Mouse (Mus musculus) 3T3-L1 (cell line): ENCODE measurements at regions not wholly inside any gene's neighbourhood (a gene's known extent, or its start where the extent isn't known, plus 50 kb on each side); places are given as distances from the start of the nearest gene placed in this dataset.
"Not testable (repeated sequence)": the region's sequence is repeated elsewhere in the genome, so short reads cannot be mapped to it uniquely, and the experiment has no call there.

Experiments
- DNase-seq: peaks from one replicate; pipeline ENCODE4 v3.0.0-alpha.2; 2015; ENCODE audit warnings: low read depth, low spot score

DNA sequence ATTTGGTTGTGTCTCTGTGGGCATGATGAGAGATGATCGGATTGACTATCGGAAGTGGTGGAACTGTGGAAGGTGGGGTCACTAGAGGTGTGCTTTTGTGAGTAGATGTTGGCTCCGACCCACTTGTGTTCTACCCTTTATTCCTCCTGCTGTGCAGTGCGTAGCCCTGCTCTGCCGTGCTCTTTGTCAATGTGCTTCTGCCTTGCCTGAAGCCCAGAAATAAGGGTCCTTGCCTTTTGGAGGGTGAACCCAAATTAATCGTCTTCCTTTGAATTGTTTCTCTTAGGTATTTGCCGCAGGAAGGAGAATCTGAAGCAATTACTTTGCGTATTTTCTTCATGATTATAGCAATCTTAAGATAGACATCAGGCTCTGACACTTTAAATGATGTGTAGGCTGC is 421.6 kb upstream of the Zfp507 start:
- DNase-seq = no peak

DNA sequence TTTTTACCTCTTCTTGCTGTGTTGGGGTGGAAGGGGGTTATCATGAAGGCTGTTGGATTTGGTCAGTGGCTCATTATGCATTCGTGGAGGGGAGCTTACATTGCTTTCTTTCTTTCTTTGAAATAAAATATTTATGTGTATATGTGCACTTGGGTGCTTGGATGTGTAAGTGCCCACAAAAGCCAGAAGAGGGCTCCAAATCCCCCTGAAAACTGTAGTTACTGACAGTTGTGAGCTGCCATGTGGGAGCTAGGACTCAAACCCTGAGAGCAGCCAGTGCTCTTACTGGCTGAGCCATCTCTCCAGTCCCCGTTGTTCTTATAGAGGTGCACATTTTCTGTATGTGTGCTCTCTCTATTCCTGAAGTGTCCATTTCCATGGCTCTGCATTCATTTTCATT is 415.6 kb upstream of the Zfp507 start:
- DNase-seq = no peak

DNA sequence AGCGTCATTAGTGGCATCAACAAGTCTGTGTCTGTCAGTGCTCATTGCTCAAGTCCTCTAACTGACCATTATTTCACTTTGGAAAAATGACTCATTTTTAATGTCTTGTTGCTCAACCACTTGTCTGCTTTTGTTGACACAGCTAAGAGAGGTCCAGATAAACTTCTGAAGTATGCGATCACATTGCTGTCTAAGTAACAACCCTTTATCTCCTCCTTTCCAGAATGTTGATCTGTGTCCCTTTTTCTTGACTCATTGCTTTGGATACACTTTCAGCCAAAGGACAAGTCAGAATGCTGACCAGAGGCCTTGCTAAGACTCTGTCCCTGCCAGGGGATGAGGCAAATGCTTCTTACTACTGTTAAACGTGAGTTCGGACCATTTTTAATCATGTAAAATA is 407.2 kb upstream of the Zfp507 start:
- DNase-seq = no peak

GRCm38 (mm10) chr7:36207525-36208260 is 404.9 kb upstream of the Zfp507 start:
- no peak for DNase-seq

- DNase-seq = no peak
Observed at GRCm38 (mm10) chr7:36198091-36198700, 395.4 kb upstream of the Zfp507 start.

DNA sequence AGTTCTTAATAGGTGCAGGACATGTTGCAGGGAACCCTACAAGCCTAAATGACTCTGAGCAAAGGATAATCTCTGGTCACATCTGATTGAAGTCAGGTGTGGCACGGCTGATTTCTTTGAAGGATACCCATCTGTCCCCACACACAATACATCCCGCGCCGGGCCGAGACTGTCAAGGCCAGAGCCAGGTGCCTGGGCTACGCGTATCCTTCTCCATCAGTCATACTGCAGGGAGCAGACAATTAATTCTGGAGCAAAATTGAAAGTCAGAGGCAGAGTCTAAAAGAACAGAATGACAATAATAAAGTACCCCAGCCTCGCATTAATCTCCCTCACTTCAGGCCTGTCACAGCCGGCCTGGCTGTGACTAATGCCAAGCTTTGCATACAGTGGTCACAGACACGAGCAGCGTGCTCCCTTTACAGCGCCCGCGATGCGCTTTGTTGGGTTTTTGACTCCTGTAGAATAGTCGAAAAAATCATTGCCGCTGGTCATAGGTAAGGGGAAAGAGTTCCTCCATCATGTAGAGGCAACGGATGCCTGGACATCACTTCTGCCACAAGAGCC is 393.4 kb upstream of the Zfp507 start:
- no peak for DNase-seq

DNA sequence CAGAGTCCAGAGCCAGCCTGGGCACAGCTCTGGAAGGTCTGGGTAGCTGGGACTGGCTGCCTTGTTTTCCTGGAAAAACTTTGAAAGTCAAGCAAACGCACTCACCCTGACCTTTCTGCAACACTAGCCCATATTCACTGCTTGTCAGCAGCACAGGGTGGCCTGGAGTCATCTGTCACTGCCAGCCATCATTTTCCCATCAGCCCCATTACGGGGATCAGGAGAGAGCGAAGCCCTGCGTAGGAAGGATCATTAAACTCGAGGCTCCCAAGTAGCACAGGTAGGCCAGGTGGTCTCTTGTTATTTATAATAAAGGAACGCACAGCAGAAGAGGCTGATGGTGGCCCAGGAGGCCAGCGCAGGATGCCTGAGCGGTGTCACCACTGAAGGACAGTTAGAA is 389.8 kb upstream of the Zfp507 start:
- no peak for DNase-seq

- no peak for DNase-seq
Observed at GRCm38 (mm10) chr7:36177947-36178346, 375.1 kb upstream of the Zfp507 start.

DNA sequence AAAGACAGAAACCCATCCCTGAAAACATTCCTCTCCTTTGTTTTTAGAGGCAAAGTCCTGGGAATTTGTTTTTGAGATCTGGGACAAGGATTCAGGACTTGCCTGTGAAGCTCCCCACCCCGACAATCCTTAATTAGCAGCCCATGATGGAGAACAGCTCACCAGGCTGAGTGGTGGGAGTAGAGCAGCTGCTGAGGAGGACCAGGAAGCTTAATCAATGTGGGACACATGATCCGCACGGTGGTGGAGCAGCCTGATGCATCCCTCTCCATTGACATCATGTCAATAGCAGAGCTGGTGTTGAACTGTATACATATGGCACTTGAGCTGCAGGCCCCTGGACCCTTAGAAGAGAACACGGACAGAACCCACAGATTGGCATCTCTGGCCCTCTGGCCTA is 372.5 kb upstream of the Zfp507 start:
- no peak for DNase-seq

GRCm38 (mm10) chr7:36172511-36172910 is 369.7 kb upstream of the Zfp507 start:
- DNase-seq = not testable (repeated sequence)

GRCm38 (mm10) chr7:36157270-36157945 is 354.6 kb upstream of the Zfp507 start:
- DNase-seq = no peak

GRCm38 (mm10) chr7:36156595-36156994 is 353.8 kb upstream of the Zfp507 start:
- no peak for DNase-seq

GRCm38 (mm10) chr7:36155576-36155975 is 352.8 kb upstream of the Zfp507 start:
- DNase-seq = no peak

- no peak for DNase-seq
Observed at GRCm38 (mm10) chr7:36155159-36155558, 352.4 kb upstream of the Zfp507 start.

GRCm38 (mm10) chr7:36150871-36151560 is 348.2 kb upstream of the Zfp507 start:
- DNase-seq = no peak

DNA sequence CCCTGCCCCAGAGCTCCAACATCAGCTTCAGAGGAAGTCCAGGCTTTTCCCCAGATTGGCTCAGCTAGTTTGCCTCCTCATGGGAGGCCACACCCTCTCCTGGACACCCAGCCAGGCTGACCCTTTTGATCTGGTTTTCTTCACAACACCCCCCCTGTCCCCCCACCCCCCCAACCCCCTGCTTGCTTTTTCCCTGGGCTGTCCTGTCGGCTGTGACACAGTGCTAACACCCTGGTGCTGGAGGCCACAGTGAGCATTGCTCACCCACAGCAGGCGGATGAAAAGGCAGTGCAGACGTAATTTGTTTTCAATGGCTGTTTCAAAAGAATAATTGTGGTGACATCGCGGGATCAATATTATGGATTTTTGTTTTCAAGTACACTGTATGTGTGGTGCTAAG is 333.8 kb upstream of the Zfp507 start:
- DNase-seq = no peak

- DNase-seq = no peak
Observed at GRCm38 (mm10) chr7:36134557-36134956, 331.8 kb upstream of the Zfp507 start.

DNA sequence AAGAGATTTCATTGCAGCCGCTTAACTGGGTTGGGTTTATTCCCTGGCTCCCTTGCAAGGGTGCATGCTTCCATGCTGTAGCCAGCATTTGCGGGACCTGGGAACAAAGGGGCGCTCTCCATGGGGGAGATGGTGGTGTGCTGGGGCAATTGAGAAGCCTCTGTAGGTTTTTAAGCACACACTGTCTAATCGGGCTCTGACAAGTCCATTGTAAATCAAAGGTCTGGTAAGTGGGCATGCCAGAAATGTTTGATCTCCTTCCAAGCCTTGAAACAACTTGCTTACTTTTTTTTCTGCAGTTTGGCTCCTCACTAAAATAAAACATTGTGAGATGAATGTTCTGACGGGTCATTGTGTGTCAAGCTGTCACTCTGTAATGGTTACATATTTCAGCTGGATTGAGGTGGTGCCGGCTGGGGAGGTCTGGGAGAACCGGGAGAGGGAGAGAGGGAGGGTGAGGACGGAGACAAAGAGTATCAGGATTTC is 330.9 kb upstream of the Zfp507 start:
- no peak for DNase-seq

DNA sequence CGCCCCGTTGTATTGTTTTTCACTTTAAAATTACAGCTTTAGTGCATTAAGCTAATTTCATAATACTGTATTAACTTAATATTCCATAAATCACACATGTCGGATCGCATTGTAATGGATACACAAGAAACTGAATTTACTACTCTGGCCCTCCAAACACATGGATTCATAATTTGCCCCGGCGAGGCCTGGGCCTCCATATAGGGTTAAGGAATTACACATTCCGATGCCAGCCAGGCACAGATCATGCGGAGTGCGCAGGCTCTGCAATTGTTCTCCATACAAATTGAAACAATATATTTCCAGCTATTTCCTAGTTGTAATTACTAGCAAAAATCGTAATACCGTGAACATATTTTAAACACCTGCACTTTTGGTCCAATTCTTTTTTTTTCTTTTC is 330.2 kb upstream of the Zfp507 start:
- DNase-seq = no peak

DNA sequence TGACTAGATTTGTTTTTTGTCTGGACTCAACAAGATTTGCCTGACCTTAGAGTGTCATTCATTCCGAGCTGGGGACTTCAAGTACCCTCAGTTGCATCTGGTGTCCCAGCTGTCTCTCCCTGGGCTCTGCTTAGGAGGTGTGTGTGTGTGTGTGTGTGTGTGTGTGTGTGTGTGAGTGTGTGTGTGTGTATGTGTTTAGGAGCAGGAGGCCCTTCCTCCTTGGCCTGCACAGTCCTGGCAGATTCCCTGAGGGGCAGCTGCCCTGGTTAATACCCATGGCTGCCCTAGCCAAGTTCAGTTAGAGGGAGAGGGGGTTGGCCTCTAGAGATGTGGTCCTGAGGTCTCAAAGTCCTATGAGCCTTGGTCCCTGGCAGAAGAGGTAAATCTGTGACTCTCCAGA is 329.8 kb upstream of the Zfp507 start:
- no peak for DNase-seq

- no peak for DNase-seq
Observed at GRCm38 (mm10) chr7:36097054-36097453, 294.3 kb upstream of the Zfp507 start.
